Mouse (Mus musculus) adrenal gland, postnatal 25 days (tissue): ENCODE data around the gene Gm17545. TPM values are rescaled to one million over a fixed set of nuclear protein-coding genes. Genes with fewer than 3 reads are reported as not detected.
"Not testable (repeated sequence)": the region's sequence is repeated elsewhere in the genome, so short reads cannot be mapped to it uniquely, and the experiment has no call there.

ENCODE experiments used
- DNase-seq: peaks from one replicate; pipeline ENCODE4 v3.0.0; 2021; ENCODE audit warnings: mixed read lengths
- long read RNA-seq: library from polyadenylated mRNA; stranded (forward); transcript quantifications from one replicate; pipeline ENCODE4 v2.0.0, GENCODE M21; 2021
- total RNA-seq: library from RNA; stranded (reverse); gene quantifications from 2 replicates; pipeline ENCODE4 v1.2.3, GENCODE M21; 2021

Gene Gm17545
- not detected in 2 replicates for total RNA-seq
- long read RNA-seq, partial matches to known transcripts, result 0 of 1 reads
- long read RNA-seq, other reads (novel, unspliced or antisense), result 1 of 1 reads

DNA sequence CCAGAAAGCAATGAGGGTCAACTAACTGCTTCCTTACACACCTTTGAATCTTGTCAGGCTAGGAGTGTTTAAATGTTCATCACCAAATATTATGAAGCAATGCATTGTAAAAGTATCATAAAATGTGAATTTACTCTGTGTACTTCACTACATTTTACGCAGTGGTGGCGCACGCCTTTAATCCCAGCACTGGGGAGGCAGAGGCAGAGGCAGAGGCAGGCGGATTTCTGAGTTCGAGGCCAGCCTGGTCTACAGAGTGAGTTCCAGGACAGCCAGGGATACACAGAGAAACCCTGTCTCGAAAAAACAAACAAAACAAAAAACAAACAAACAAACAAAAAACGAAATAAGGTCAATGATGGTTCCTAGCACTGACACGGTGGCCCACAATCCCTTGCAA, at the start of gene Gm17545:
Gm17545 (plus strand) TSS at position 301 of the 400 bp plus-strand sequence.
- not testable (repeated sequence) for DNase-seq

DNA sequence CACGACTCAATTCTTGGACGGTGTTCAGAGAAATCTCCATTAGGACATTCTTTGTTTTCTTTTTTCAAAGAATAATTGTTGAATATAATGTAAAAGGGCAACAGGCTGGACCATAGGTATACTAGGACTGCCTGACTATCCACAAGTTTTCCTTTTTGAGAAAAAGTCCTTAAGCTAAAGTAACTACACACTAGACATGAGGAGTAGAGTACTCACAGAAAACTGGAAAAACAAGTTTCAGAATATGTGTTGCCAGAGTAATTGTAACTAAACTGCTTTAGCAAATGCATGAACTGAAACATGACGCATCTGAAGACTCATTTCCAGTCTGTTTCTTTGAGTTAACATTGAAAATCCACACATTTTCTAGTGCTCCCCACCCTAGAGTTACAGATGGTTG, 48.7 kb upstream of the Gm17545 start:
- no peak for DNase-seq

DNA sequence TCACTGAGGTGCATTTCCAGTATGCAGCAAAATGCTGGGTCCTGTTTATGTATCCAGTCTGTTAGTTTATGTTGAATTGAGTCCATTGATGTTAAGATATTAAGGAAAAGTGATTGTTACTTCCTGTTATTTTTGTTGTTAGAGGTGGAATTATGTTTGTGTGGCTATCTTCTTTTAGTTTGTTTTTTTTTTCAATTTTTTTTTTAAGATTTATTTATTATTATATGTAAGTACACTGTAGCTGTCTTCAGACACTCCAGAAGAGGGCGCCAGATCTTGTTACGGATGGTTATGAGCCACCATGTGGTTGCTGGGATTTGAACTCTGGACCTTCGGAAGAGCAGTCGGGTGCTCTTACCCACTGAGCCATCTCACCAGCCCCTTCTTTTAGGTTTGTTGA, 46.5 kb upstream of the Gm17545 start:
- DNase-seq, result not testable (repeated sequence)

DNA sequence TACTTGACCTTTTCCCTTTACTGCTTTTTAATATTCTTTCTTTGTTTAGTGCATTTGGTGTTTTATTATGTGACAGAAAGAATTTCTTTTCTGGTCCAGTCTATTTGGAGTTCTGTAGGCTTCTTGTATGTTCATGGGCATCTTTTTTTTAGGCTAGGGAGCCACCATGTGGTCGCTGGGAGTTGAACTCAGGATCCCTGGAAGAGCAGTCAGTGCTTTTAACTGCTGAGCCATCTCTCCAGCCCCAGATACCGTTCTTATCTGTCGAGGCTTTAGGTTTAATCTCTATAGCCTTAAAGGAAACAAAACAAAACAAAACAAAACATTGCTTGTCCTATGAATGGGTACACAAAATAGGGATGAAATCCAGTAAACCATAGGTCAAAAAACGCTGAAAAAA, 45.7 kb upstream of the Gm17545 start:
- not testable (repeated sequence) for DNase-seq

DNA sequence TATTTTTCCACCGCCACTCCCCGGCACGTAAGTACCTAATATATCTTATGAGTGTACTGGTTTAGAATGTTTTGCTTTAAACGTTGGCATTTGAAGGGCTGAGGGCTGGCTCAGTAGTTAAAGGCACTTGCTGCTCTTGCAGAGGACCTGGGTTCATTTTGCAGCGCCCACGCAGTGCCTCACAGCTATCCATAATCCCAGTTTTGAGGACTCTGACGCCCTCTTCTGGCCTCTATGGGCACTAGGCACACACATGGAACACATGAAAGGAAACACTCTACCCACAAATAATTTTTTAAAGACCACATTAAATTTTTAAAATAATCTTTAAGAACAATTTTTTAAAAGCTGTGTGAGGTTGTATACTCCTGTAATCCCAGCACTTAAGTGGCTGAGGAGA, 44.6 kb upstream of the Gm17545 start:
- DNase-seq, result no peak

DNA sequence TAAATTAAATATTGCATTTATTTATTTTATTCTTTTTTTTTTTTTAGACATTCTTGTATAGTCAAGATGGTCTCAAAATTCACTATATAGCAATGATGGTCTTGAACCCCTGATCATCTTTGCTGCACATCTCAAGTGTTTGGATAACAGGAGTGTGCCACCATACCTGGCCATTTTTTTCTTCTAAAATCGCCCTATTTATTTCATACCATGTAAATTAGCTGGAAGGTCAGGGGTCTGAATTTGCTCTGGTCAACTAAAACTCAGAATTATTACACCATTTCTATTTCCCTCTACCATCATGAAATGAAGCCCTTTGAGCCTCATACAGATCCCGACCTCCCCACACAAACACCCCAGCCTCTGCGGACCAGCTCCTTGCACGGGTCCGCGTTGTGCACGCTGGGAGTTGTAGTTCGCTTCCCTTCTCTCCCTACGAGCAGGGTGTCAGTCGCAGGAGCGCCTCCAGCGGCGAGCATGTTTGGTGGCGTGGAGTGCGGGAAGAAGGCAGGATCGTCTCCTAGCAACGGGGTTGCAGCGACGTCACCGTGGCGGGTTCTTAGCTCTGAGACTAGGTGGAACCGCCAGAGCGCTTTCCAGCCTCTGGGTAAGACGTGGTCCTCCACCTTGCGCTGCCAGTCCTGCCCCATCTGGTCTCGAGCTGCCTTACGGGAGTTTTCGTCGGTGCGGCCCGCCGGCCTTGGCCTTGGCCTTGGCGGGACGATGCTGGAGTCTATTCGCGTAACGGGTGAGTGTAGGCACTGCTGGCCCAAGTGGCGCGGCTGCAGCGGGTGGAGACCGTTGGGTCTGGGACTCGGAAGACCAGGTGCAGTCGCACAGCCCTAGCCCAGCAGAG, 42.9 kb upstream of the Gm17545 start, which contains the start of gene 9530077C05Rik:
9530077C05Rik (plus strand) TSS at position 512 of the 856 bp plus-strand sequence.
- DNase-seq, result peak; percentile 92

DNA sequence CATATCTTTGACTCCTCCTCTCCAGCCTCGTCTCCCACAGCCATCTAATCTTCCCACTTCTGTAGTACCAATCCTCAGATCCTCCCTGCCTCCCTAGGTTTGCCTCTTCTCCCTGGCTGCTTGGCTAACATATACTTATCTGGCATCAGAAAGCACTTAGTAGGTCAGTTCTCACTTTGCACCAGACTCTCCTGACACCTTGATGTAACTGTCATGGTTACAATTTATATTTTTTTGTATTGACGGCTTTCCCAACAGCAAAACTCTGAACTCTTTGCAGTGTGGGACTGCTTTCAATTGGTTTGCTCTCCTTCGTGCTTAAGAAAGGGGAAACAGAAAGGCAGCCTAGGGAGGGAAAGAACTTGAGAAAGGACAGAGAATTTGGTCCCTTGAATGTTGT, 37.9 kb upstream of the Gm17545 start:
- no peak for DNase-seq

DNA sequence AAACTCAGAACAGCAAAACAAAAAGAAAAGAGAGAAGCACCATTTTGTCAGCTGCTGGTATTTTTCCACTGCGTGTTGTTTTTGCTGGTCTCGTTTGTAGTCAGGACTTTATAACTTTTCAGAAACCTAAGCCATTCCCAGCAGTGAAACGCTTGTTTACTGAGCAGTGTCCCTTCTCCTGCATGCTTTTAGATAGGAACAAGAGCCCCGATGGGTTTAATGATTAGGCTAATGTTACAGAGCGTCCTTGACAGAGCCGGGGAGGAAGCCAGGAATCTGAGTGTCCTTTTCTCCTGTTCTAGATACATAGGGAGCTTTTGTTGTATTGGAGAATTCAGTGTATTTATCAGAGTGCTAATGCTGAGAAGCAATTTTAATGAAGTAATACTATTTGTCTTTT, 36.5 kb upstream of the Gm17545 start:
- DNase-seq, result no peak

DNA sequence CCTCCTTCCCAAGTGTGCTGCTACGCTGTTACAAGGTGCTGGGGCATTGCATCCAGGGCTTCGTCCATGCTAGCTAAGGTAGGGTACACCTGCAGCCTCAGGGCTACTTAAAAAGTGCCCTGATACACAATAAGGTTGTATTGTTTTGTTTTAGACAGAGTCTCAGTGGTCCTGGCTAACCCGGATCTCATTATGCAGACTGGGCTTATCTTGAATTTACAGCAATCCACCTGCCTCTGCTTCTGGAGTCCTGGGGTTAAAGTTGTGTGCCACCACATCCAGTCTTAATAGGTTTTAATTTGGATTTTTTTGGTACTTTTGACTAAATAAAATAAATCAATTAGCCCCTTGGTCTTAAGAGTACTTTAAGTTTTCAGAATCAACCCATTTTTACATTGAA, 34.2 kb upstream of the Gm17545 start:
- DNase-seq, result no peak

DNA sequence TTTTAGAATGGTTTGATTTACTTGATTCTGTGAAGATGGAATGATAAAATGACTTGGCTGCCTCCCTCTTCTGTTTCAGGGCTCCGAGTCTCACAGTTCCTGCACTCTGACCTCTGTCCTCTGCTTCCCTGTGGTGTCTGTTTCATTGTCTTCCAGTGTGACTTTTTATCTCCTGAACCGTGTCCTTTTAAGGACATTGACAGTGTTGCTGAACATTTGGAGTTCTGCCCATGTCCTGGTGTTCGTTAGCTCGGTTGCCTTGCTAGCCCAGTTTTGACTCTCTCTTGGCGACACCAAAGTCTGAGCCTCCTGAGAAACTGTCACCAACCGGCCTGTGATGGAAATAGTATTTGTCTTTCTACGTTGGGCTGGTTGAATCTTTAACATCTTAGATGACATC, 33.6 kb upstream of the Gm17545 start:
- DNase-seq, result no peak

DNA sequence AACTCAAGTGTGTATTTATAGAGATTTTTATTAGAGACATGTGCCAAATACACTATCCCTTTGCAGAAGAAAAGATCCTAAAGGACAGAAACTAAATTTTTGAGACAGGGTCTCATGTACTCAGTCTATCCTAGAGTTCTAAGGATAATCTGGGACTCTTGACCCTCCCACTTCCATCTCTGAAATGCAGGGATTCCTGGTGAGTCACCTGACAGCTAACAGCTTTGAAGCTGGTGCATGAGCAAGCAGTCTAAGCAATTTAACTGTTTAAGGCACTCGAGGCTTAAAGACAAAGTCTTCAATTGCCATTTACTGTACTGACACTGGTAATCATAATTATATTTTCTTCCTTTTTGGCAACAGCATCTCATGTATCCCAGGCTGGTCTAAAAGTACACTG, 31.5 kb upstream of the Gm17545 start:
- DNase-seq, result no peak

DNA sequence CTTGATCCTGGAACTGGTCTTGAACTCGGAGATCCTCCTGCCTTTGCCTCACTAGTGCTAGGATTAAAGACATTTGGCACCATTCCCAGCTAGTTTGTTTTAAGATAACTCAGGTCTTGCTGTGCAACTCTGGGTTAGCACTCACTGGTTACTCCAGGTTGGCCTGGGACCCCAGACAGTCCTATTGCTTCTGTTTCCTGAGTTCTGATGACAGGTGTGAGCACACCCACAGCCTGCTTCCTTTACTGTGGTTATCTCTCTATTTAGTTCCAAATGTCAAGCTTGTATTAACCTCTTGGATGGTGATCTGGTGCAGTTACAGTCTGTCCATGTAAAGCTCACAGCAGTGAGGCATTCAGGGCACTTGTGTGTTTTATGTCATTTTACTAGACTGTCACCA, 30.6 kb upstream of the Gm17545 start:
- DNase-seq, result no peak

DNA sequence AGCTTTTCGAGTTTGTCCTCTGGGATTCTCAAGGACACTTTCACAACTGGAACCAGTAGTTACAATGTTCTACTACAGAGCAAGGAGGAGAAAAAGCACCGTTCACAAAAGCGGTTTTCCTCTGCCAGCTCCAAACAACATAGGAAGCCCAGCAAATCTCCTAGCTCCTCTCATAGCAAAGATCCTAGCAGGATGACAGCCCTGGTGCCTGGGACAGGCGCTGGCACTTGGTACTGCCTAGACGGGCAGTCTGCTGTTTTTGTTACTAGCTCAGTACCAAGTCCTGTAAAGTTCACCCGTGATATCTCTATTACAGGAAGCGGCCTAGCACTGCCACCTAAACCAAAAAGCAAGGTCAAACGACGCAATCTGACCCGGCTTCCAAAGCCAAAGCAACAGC, 29.9 kb upstream of the Gm17545 start:
- peak; percentile 14 for DNase-seq

DNA sequence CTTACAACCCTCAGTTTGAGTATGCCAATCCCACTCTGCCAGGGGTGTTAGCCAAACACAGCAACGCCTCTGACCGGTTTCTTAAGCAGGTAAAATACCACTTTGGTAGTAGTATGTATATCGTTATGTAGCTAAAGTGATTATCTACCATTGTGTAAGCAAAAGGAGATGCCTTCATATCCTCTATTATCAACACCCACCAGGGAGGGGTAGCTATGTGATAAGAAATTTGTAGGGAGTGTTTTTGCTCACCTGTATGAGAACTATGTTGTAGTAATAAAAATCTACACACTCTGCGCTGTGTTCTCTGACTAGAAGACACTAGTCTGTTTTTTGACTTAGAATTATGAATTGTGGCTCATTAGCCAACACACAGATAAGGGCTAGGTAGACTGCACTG, 29.4 kb upstream of the Gm17545 start:
- no peak for DNase-seq

DNA sequence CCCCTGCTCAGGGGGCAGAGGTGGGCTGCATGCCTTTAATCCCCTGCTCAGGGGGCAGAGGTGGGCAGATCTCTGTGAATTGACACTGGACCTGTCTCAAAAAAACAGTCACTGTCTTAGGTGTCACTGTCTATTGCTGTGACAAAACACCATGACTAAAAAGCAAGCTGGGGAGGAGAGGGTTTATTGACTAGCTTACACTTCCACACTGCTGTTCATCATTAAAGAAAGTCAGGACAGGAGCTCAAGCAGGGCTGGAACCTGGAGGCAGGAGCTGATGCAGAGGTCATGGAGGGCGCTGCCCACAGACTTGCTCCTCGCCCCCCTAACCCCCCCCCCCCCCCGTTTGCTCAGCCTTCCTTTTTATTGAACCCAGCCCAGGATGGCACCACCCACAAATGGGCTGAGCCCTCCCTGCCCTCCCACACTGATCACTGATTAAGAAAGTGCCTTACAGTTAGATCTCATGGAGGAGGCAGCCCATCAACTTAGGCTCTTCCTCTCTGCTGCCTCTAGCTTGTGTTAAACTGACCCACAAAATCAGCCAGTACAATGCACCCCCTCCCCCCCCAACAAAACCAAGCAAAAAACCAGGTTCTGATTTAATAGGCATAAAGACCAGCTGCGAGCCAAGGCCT, 25.9 kb upstream of the Gm17545 start:
- DNase-seq, result no peak

DNA sequence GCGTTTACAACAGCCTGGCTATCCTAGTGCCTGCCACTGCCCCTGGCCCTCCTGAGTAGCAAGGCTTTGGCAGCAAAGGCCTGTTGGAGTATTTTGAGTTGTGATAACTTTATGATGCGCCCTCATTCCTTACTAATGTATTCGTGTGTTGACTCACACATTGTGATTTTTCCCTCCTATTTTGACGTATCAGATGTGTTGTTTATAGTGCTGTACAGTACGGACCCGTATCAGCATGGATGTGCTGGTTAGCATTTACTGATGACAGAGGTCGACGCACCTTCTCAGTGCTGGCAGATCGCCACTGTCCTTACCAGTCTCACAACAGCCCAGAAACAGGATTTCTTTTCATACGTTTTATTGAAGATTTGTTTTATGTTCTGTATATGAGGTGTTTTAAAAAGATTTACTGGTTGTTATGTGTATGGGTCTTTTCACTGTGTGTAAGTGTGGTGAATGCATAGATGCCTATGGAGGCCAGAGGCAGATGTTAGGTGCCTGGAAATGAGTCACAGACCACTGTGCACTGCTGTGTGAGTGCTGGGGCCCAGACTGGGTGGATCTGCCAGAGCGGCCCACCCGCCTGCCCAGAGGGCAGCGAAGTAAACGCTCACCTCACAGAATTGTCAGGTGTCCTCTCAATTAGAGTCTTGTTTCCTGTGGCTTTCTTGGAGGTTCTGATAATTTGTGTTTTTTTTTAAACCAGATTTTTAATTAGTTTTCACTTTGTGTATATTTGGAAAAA, 25.3 kb upstream of the Gm17545 start:
- no peak for DNase-seq

DNA sequence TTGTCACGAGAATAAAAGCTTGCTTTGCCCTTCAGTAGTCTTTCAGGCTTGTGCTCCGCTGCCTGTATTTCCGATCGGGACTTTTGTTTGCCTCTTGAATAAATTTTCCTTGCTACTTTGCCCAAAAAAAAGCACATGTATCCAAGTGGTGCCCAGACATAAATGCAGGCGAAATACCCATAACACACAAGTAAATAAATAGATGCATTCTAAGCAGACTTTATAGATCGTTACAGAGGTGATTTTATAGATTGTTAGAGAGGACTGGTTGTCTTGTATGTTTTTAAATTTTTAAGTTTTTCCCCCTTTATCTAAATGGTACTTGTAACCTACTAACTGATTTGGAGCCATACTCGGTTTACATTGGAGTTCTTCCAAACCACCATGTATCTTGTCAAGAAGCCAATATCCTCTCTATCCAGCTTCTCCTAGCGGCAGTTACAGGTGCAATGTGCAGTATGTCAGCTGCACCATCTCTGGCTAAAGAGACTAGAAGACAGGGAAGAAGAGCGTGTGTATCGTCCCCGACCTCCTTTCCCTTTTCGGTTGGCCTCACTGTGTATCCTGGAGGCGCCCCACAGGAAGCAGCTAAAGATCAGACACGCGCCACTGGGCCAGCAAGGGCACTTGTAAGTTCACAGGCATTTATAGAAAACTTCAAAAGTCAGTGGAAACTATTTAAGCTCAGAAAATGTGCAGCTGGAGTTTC, 24.4 kb upstream of the Gm17545 start:
- DNase-seq, result no peak

DNA sequence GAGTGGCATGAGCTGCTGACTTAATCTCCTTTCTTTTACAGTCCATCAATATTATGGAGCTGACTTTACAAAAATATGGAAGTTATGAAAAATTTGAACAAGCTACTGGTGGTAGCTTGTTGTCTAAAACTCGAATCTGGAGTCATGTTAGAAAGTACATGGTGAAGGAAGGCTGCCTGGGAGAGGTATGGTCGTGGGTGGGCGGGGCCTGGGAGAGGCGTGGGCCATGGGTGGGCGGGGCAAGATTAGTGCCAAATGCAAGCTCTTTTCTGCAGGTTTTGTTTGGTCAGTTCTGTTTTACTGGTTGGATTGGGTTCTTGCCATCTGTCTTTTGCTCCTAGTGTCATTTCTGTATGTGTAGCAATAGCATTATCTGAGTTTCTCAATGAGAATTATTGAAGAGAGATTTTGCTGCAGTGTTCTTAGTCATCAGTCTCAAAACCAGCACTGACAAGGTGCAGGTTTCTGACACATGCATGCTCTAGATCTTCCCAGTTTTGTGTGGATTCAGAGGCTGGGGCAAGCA, 23.7 kb upstream of the Gm17545 start:
- no peak for DNase-seq

DNA sequence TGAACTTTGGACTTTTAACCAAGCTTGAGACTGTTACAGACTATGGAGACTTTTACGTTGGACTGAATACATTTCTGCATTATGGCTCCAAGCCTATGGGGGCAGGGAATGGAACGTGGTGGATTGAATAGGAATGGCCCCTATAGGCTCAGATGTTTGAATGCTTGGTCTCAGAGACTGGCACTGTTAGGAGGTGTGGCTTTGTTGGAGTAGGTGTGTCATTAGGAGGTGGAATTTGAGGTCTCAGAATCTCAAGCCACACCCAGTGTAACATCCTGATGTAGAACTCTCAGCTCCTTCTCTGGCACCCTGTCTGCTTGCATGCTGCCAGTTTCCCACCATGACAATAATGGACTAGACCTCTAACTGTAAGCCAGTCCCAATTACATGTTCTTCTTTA, 20.9 kb upstream of the Gm17545 start:
- DNase-seq, result no peak

DNA sequence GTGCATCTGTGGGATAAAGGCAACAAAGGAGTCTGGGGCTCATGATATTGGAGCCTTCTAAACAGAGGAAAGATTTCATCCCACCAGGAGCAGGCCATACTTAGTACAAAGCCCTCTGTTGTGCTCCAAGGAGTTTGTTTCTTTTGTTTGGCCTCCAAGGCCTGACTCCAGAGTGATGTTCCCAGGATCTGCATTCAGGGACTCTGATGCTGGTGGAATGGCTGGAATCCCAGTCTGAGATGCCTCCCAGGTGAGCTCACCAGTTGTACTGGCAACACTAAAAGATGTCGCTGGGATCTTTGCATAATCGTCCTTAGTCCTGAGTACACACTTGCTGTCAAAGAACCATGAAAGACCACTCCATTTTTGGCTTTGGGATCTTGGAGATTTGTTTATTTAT, 20.0 kb upstream of the Gm17545 start:
- no peak for DNase-seq

DNA sequence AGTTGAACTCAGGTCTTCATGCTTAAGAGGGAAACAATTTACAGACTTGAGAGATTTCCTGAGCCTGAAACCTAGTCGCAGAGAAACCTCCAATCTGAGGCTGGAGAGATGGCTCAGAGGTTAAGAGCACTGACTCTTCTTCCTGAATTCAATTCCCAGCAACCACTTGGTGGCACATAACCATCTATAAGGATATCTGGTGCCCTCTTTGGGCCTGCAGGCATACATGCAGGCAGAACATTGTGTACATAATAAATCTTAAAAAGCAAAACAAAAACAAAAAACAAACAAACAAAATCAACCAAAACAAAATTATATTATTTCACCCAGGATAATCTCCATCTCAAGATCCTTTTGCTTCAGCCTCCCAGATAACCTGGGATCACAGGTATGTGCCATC, 15.3 kb upstream of the Gm17545 start:
- DNase-seq, result no peak

DNA sequence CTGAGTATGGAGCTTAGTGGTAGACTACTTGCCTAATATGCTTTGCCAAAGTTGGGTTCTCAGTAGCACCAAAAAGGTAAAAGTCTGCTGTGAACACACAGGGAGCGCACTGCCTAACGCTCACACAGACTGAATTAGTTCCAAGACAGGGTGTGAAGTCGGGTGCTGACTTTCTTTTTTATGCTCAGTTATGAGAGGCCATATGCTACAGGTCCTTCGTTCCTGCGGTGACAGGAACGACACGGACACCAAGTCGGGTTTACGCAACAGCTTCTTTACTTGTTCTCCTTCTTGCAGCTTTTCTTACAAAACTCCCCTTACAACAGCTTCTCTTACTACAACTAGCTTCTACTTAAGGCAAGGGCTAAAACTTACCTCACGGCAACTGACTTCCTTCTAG, 10.9 kb upstream of the Gm17545 start:
- no peak for DNase-seq
